Mouse (Mus musculus) cortical plate, adult 2 months (tissue): ENCODE measurements around the gene Fam184b.

ENCODE experiments used
- CTCF ChIP-seq: fragments of 200-500 bp; IDR thresholded peaks from 2 replicates; pipeline ENCODE4 v1.5.1; 2011; ENCODE audit warnings: mild to moderate bottlenecking, control low read depth, low read length; ENCODE audit not compliant: insufficient read depth; ENCODE audit errors: extremely low read depth
- POLR2A ChIP-seq: fragments of 200-500 bp; IDR thresholded peaks from 2 replicates; pipeline ENCODE4 v1.6.1; 2011; ENCODE audit warnings: mild to moderate bottlenecking, low read length, control low read depth; ENCODE audit not compliant: insufficient read depth; ENCODE audit errors: extremely low read depth

- TF ChIP-seq CTCF (no peak), POLR2A (no peak)
Observed at GRCm38 (mm10) chr5:45668831-45669230, 29.4 kb upstream of the Fam184b start.
